Mouse (Mus musculus) forebrain, embryonic 16.5 days (tissue): ENCODE measurements around the gene Speg. TPM values are rescaled to one million over a fixed set of nuclear protein-coding genes. Genes with fewer than 3 reads are reported as not detected.

ENCODE experiments used
- ATAC-seq: fragments of 200-750 bp; cut with Nextera tagmentation; 2 replicates; pipeline ENCODE4 v1.8.0; 2017; ENCODE audit warnings: mild to moderate bottlenecking, moderate library complexity
- H3K27ac ChIP-seq: fragments of 300-500 bp; sonication (generic); 2 replicates; pipeline ENCODE4 v1.5.1; 2014; ENCODE audit warnings: low read length, control low read depth
- H3K27me3 ChIP-seq: fragments of 300-500 bp; sonication (generic); replicated peaks from 2 replicates; pipeline ENCODE4 v1.6.1; 2014; ENCODE audit warnings: low read length; ENCODE audit not compliant: control insufficient read depth, insufficient read depth
- H3K36me3 ChIP-seq: fragments of 300-500 bp; sonication (generic); 2 replicates; pipeline ENCODE4 v1.6.1; 2014; ENCODE audit not compliant: control insufficient read depth, insufficient read depth
- H3K4me1 ChIP-seq: fragments of 300-500 bp; sonication (generic); replicated peaks from 2 replicates; pipeline ENCODE4 v1.6.1; 2014; ENCODE audit warnings: low read length; ENCODE audit not compliant: control insufficient read depth, insufficient read depth
- H3K4me2 ChIP-seq: fragments of 300-500 bp; sonication (generic); 2 replicates; pipeline ENCODE4 v1.6.1; 2014; ENCODE audit warnings: mild to moderate bottlenecking, low read length, control low read depth
- H3K4me3 ChIP-seq: fragments of 300-500 bp; sonication (generic); replicated peaks from 2 replicates; pipeline ENCODE4 v1.5.1; 2014; ENCODE audit warnings: mild to moderate bottlenecking, low read length, control low read depth
- H3K9ac ChIP-seq: fragments of 300-500 bp; sonication (generic); replicated peaks from 2 replicates; pipeline ENCODE4 v1.6.1; 2014; ENCODE audit warnings: low read depth, low read length, control low read depth
- H3K9me3 ChIP-seq: fragments of 300-500 bp; sonication (generic); 2 replicates; pipeline ENCODE4 v1.6.1; 2016; ENCODE audit warnings: low read length; ENCODE audit not compliant: control insufficient read depth
- WGBS: fragments of 180-500 bp; shearing (Covaris S2); extraction: QIAGEN DNeasy Blood & Tissue Kit; methylation state at CpG from one replicate; pipeline ENCODE4 v1.1.7; 2014; 5-methylcytosine and 5-hydroxymethylcytosine counted together
- polyA plus RNA-seq: library from polyadenylated mRNA; unstranded; fragments of >200 nt; fragmentation: Nextera tagmentation; extraction: Ambion mirVana; gene quantifications from 2 replicates; pipeline ENCODE4 v1.2.1, GENCODE M21; 2015

The Speg gene
- polyA plus RNA-seq, 1 experiment from 2014 or later: 12.9 TPM

DNA sequence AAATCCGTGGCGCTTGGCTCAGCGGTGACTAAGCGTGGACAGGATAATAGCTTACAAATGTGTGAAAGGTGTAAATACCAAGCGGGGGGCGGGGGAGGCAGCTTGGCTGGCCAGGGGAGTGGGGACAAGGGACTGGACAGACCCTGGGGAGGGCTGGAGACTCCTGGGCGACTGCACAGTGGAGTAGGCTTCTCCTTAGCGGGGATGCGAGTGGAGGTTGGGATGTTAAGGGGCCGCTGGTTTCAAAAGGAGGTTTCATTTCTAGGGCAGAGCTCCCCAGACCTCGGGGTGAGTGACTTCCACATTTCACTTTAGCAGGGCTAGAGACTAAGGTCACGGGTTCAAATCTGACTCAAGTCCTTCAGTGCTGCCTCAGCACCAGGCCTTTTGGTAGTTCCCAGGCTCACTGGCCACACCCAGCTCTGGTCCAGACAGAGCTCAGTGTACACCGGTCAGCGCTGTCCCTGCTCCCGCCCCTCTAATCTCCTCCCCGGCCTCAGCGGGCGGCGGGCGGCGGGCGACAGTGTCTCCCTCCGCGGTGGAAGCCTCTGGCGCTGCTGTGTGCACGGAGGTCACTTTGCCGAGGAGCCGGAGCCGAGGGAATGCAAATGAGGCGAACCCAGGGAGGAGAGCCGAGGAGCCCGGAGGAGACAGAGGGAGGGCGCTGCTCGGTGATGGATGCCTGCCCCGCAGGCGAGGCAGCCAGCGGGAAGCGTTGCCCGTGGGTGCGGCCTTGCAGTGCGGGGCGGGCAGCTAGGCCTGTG lies 83.1 kb downstream of the Speg start:
- Histone ChIP-seq H3K9me3 (no peaks in the 10 kb centered on the region), H3K36me3 (no peaks in the 10 kb centered on the region), H3K4me2 (peak overlapping the region; percentile 56), H3K9ac (peak overlapping the region; percentile 12), H3K27ac (no peak overlapping the region), H3K4me1 (peaks cover 28% of the 10 kb centered on the region), H3K27me3 (peaks cover 5% of the 10 kb centered on the region; the same call in 1 of the 2 replicates), H3K4me3 (peak overlapping the region; percentile 31)
- ATAC-seq: peak; percentile 45
- 4% methylated on average over 42 of the region's 42 CpGs for WGBS

DNA sequence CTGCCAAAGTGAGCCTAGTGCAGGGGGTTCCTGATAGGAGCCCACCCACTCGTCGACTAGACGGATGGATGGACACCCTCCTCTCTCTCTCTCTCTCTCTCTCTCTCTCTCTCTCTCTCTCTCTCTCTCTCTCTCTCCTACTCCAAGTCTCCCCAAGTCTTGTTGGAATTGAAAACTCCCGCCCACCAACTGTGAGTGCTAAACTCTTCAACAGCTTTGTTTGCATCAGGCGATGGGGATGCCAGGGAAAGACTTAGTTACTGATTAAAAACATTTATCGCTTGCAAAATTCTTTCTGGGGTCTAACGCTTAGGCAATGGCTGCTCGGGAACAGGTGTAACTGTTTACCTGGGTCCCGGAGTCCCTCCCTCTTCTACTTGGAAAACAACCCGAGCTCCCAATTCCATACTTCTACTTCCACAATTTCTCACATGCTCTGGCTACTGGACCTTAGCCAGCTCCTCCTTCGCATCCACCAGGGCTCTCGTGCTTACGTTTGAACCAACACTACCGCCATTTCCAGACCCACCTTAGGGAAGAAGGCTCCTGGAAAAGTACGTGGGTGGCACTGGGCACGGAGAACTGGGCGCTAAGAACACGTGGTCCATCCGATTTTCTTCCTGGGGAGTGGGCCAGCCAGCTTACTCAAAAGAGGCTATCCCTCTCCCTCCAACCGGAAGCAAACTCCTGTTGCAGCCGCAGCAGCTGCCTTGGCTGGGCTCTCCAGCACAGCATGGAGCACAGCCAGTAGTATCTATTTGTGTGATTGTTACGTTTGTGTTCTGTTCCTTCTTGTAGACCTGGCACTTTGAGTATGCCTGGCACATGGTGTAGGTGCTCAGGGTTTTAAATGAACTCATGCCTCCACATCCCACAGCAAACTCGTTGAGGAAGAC lies 83.9 kb downstream of the Speg start:
- Histone ChIP-seq H3K4me3 (peak overlapping the region; percentile 31), H3K4me2 (peak overlapping the region; percentile 56), H3K9ac (peak overlapping the region; percentile 12; the same call in 1 of the 2 replicates), H3K9me3 (no peaks in the 10 kb centered on the region), H3K4me1 (peaks cover 28% of the 10 kb centered on the region), H3K36me3 (no peaks in the 10 kb centered on the region), H3K27ac (no peak overlapping the region), H3K27me3 (peaks cover 5% of the 10 kb centered on the region; the same call in 1 of the 2 replicates)
- WGBS: 12% methylated on average over 23 of the region's 23 CpGs
- ATAC-seq: 0 out of 2 replicates have a peak, but pooled peaks have one; percentile 13

DNA sequence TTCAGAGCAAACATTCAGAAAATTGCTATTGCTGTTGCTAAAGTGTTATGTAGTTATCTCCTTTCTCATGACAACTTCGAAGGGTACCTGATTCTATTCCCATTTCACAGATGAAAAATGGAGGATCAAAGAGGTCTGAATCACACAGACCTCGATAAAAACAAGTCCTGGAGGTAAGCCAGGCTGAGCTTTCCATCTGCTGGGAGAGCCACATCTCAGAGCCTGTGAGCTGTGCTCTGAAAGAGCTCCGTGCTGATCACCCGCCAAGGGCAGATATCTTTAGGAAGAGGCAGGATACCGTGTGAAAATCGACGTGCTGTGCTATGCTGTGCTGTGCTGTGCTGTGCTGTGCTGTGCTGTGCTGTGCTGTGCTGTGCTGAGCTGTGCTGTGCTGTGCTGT lies 85.2 kb downstream of the Speg start:
- Histone ChIP-seq H3K4me2 (no peak overlapping the region), H3K9me3 (no peaks in the 10 kb centered on the region), H3K9ac (no peak overlapping the region), H3K4me3 (no peak overlapping the region), H3K27ac (no peak overlapping the region), H3K27me3 (peaks cover 5% of the 10 kb centered on the region; the same call in 1 of the 2 replicates), H3K36me3 (no peaks in the 10 kb centered on the region), H3K4me1 (peaks cover 28% of the 10 kb centered on the region)
- 54% methylated on average over 7 of the region's 7 CpGs for WGBS
- no peak for ATAC-seq

DNA sequence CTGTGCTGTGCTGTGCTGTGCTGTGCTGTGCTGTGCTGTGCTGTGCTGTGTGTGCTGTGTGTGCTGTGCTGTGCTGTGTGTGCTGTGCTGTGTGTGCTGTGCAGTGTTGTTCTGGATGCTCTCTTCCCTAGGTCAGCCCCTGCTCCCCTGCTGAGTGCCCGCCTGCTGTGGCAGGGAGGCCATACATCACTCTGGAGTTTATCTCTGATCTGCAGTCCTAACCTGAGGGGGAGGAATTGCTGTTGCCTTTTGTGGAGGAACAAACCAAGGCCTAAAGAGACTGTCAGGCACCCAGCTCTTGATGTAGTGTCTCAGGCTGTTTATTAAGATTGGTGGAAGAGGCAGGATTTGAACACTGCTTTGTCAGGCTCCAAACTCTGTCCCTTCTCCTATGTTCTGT lies 87.5 kb downstream of the Speg start:
- Histone ChIP-seq H3K9me3 (no peaks in the 10 kb centered on the region), H3K4me3 (no peak overlapping the region), H3K36me3 (no peaks in the 10 kb centered on the region), H3K4me1 (peaks cover 21% of the 10 kb centered on the region), H3K4me2 (no peak overlapping the region), H3K27ac (no peak overlapping the region), H3K9ac (no peak overlapping the region), H3K27me3 (peaks cover 5% of the 10 kb centered on the region; the same call in 1 of the 2 replicates)
- 36% methylated on average over 1 of the region's 1 CpGs for WGBS
- no peak for ATAC-seq

DNA sequence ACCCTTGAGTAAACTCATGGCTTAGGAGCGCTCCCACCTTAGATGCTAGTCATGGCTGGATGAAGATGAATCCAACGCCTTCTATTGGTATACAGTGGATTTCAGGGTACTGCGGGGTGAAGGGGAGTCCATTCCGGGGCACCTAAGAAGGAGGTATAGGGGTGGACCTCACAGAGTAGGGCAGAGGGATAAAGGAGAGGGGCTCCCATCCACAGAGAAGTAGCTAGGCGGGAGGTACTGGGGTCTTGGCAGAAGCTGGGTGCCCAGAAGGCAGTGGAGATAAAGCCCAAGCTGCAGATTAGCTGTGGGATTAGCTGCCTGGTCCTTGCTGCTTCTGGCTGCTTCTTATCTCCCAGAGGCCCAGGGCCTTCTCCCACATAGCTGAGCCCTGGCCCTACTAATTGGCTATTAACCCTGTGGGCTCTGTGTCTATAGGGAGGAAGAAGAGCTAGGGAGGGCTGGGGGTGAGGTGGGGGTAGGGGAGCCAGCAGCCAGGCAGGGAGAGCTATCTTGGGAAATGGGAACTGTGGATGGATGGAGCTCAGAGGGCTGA lies 88.6 kb downstream of the Speg start:
- H3K27ac ChIP-seq: no peak overlapping the region
- peaks cover 10% of the 10 kb centered on the region for H3K4me1 ChIP-seq
- H3K4me3 ChIP-seq: no peak overlapping the region
- H3K4me2 ChIP-seq: no peak overlapping the region
- peaks cover 6% of the 10 kb centered on the region; the same call in 1 of the 2 replicates for H3K27me3 ChIP-seq
- WGBS: 57% methylated on average over 5 of the region's 5 CpGs
- no peaks in the 10 kb centered on the region for H3K9me3 ChIP-seq
- no peaks in the 10 kb centered on the region for H3K36me3 ChIP-seq
- no peak for ATAC-seq
- no peak overlapping the region for H3K9ac ChIP-seq

DNA sequence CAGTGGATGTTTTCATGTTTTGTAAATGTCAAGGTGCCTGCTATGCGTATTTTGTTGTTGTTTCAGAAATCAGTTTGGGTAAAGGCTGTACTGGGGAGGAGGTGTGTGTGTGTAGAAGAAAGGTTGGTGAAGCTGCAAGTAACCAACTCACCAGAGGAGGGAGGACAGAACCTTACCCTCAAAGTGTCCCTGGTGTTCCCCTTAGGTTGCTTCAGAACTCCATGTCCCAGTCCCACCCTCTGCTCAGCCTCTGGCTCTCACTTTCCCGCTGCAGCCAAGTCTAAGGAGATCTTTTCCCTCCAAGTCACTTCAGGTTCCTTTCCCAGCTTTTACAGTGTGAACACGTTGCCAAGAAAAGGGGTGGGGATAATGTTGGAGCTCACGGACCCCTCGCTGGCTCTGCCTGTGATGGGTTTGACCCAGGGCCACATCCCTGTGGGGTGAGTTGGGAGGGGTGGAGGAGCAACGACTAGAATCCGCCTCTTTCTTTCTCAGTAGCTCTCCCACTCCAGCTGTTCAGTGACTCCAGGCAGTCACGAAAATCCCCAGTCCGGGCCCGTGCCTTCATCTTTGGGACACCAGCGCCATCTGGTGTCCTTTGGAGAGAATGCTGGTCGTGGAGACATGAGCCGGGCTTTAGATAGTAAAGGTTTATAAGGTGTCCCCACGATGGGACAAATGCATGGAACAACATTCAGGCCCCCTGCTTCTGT lies 92.3 kb downstream of the Speg start:
- ATAC-seq: peak; percentile 80
- Histone ChIP-seq H3K4me2 (peak overlapping the region; percentile 33; the same call in 1 of the 2 replicates), H3K4me1 (peaks cover 4% of the 10 kb centered on the region), H3K9ac (no peak overlapping the region), H3K27ac (no peak overlapping the region), H3K36me3 (0 out of 2 replicates have a peak, but pooled peaks cover 2% of the 10 kb centered on the region), H3K4me3 (0 out of 2 replicates have a peak overlapping the region, but pooled peaks have one; percentile 13), H3K27me3 (peaks cover 6% of the 10 kb centered on the region; the same call in 1 of the 2 replicates), H3K9me3 (no peaks in the 10 kb centered on the region)
- WGBS: 7% methylated on average over 14 of the region's 14 CpGs

DNA sequence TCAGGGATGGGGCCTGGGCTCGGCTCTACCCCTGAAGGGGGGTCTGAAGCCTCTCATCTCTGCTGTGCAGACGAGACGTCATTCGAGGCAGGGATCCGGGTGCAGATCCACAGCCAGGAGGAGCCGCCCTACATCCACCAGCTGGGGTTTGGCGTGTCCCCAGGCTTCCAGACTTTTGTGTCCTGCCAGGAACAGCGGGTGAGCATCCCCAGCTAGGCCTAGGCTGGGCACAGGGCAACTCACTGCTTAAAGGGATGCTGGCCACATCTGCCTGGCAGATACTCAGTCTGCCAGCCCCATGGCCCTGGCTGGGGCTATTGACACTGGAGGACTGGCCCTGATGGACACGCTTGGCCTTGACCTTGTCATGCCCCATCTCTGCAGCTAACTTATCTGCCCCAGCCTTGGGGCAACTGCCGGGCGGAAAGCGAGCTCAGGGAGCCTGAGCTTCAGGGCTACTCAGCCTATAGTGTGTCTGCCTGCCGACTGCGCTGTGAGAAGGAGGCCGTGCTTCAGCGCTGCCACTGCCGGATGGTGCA lies 94.3 kb downstream of the Speg start:
- 83% methylated on average over 17 of the region's 17 CpGs for WGBS
- H3K27me3 ChIP-seq: peaks cover 6% of the 10 kb centered on the region; the same call in 1 of the 2 replicates
- peaks cover 7% of the 10 kb centered on the region for H3K36me3 ChIP-seq
- no peak overlapping the region for H3K4me2 ChIP-seq
- H3K9ac ChIP-seq: no peak overlapping the region
- peaks cover 5% of the 10 kb centered on the region for H3K4me1 ChIP-seq
- H3K27ac ChIP-seq: no peak overlapping the region
- ATAC-seq: no peak
- H3K4me3 ChIP-seq: no peak overlapping the region
- no peaks in the 10 kb centered on the region for H3K9me3 ChIP-seq

DNA sequence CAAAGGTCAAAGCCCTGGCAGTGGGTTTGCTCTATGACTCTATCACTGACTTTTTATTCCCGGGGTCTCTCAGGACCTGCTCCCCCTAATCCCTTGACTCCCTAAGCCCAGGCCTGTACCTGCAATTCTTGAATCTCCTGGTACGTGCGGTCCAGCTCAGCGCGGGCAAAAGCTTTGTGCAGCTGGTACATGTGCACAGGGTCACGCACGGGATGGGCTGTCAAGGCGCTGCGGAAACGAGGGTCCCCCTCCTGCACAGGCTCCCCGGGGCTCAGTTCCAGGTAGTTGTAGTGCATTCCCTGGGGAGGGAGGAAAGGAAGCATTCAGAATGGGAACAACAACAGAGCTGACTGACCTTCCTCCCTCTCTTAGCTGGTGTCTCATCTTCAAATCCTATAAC lies 101.3 kb downstream of the Speg start:
- H3K9ac ChIP-seq: no peak overlapping the region
- WGBS: 96% methylated on average over 11 of the region's 11 CpGs
- peaks cover 25% of the 10 kb centered on the region for H3K36me3 ChIP-seq

More for the DNA sequence above, 101.3 kb downstream of the Speg start:
- Histone ChIP-seq H3K4me1 (peaks cover 34% of the 10 kb centered on the region), H3K4me2 (no peak overlapping the region), H3K9me3 (no peaks in the 10 kb centered on the region), H3K27ac (no peak overlapping the region), H3K27me3 (peaks cover 5% of the 10 kb centered on the region; the same call in 1 of the 2 replicates), H3K4me3 (no peak overlapping the region)
- no peak for ATAC-seq
